Mouse (Mus musculus): ENCODE data around the gene Elfn2.

The Elfn2 gene

GRCm38 (mm10) chr15:78720532-78720931 lies 2.0 kb upstream of the Elfn2 start:
- DNase-seq (ENCODE audit: low spot score in 2 of 2), result no peak

GRCm38 (mm10) chr15:78720094-78720493 lies 1.5 kb upstream of the Elfn2 start:
- peak; percentile 59 to 68 for DNase-seq (ENCODE audit: low spot score in 2 of 2)

GRCm38 (mm10) chr15:78719416-78719815 lies 845 bp upstream of the Elfn2 start:
- DNase-seq (ENCODE audit: low spot score in 2 of 2), result no peak

- DNase-seq (ENCODE audit: low spot score in 2 of 2), result no peak
Observed at GRCm38 (mm10) chr15:78716936-78717335, 1.6 kb downstream of the Elfn2 start.

- no peak for DNase-seq (ENCODE audit: low spot score in 2 of 2)
Observed at GRCm38 (mm10) chr15:78715856-78716255, 2.7 kb downstream of the Elfn2 start.

- DNase-seq (ENCODE audit: low spot score in 2 of 2), result no peak
Observed at GRCm38 (mm10) chr15:78713751-78714150, 4.8 kb downstream of the Elfn2 start.

GRCm38 (mm10) chr15:78712335-78713258 lies 6.0 kb downstream of the Elfn2 start:
- DNase-seq (ENCODE audit: low spot score in 2 of 2), result peak in 1 of 2 experiments; percentile 53

- peak in 1 of 2 experiments; percentile 71 for DNase-seq (ENCODE audit: low spot score in 2 of 2)
Observed at GRCm38 (mm10) chr15:78711935-78712334, 6.6 kb downstream of the Elfn2 start.

GRCm38 (mm10) chr15:78710634-78711033 lies 7.9 kb downstream of the Elfn2 start:
- no peak for DNase-seq (ENCODE audit: low spot score in 2 of 2)

- no peak for DNase-seq (ENCODE audit: low spot score in 2 of 2)
Observed at GRCm38 (mm10) chr15:78709767-78710166, 8.8 kb downstream of the Elfn2 start.

- no peak for DNase-seq (ENCODE audit: low spot score in 2 of 2)
Observed at GRCm38 (mm10) chr15:78706630-78707029, 11.9 kb downstream of the Elfn2 start.

GRCm38 (mm10) chr15:78704824-78705223 lies 13.7 kb downstream of the Elfn2 start:
- no peak for DNase-seq (ENCODE audit: low spot score in 2 of 2)

GRCm38 (mm10) chr15:78704007-78704406 lies 14.6 kb downstream of the Elfn2 start:
- no peak for DNase-seq (ENCODE audit: low spot score in 2 of 2)

GRCm38 (mm10) chr15:78700420-78700819 lies 18.2 kb downstream of the Elfn2 start:
- no peak for DNase-seq (ENCODE audit: low spot score in 2 of 2)

GRCm38 (mm10) chr15:78699513-78699912 lies 19.1 kb downstream of the Elfn2 start:
- no peak for DNase-seq (ENCODE audit: low spot score in 2 of 2)

- DNase-seq (ENCODE audit: low spot score in 2 of 2), result no peak
Observed at GRCm38 (mm10) chr15:78698491-78699135, 20.0 kb downstream of the Elfn2 start.

- DNase-seq (ENCODE audit: low spot score in 2 of 2), result no peak
Observed at GRCm38 (mm10) chr15:78698084-78698483, 20.5 kb downstream of the Elfn2 start.

- no peak for DNase-seq (ENCODE audit: low spot score in 2 of 2)
Observed at GRCm38 (mm10) chr15:78695745-78696144, 22.8 kb downstream of the Elfn2 start.

GRCm38 (mm10) chr15:78692505-78692904 lies 26.1 kb downstream of the Elfn2 start:
- no peak for DNase-seq (ENCODE audit: low spot score in 2 of 2)

- DNase-seq (ENCODE audit: low spot score in 2 of 2), result no peak
Observed at GRCm38 (mm10) chr15:78690716-78691115, 27.9 kb downstream of the Elfn2 start.

- DNase-seq (ENCODE audit: low spot score in 2 of 2), result no peak
Observed at GRCm38 (mm10) chr15:78686910-78687309, 31.7 kb downstream of the Elfn2 start.

GRCm38 (mm10) chr15:78684111-78684510 lies 34.5 kb downstream of the Elfn2 start:
- peak in 1 of 2 experiments; percentile 64 for DNase-seq (ENCODE audit: low spot score in 2 of 2)

GRCm38 (mm10) chr15:78683474-78683873 lies 35.1 kb downstream of the Elfn2 start:
- DNase-seq (ENCODE audit: low spot score in 2 of 2), result no peak
